Mouse (Mus musculus) heart, embryonic 16.5 days (tissue): ENCODE data around the gene Slc2a4. TPM values are rescaled to one million over a fixed set of nuclear protein-coding genes. Genes with fewer than 3 reads are reported as not detected.

Experiments
- ATAC-seq: fragments of 200-750 bp; cut with Nextera tagmentation; replicated peaks from 2 replicates; pipeline ENCODE4 v1.8.0; 2017; ENCODE audit warnings: moderate number of reproducible peaks; ENCODE audit not compliant: insufficient read depth, low FRiP score; ENCODE audit errors: extremely low read depth
- H3K27ac ChIP-seq: fragments of 300-500 bp; sonication (generic); 2 replicates; pipeline ENCODE4 v1.5.1; 2014; ENCODE audit warnings: mild to moderate bottlenecking, low read length, control low read depth, moderate library complexity
- H3K27me3 ChIP-seq: fragments of 300-500 bp; sonication (generic); 2 replicates; pipeline ENCODE4 v1.6.1; 2014; ENCODE audit warnings: low read length, mixed read lengths; ENCODE audit not compliant: control insufficient read depth, insufficient read depth
- H3K36me3 ChIP-seq: fragments of 300-500 bp; sonication (generic); 2 replicates; pipeline ENCODE4 v1.6.1; 2014; ENCODE audit not compliant: control insufficient read depth, insufficient read depth
- H3K4me1 ChIP-seq: fragments of 300-500 bp; sonication (generic); 2 replicates; pipeline ENCODE4 v1.6.1; 2014; ENCODE audit warnings: low read length, mixed read lengths; ENCODE audit not compliant: control insufficient read depth, insufficient read depth
- H3K4me2 ChIP-seq: fragments of 300-500 bp; sonication (generic); 2 replicates; pipeline ENCODE4 v1.6.1; 2014; ENCODE audit warnings: low read depth, mild to moderate bottlenecking, control low read depth, low read length
- H3K4me3 ChIP-seq: fragments of 300-500 bp; sonication (generic); 2 replicates; pipeline ENCODE4 v1.5.1; 2014; ENCODE audit warnings: mild to moderate bottlenecking, control low read depth, low read length
- H3K9ac ChIP-seq: fragments of 300-500 bp; sonication (generic); 2 replicates; pipeline ENCODE4 v1.6.1; 2014; ENCODE audit warnings: low read length, control low read depth
- H3K9me3 ChIP-seq: fragments of 300-500 bp; sonication (generic); replicated peaks from 2 replicates; pipeline ENCODE4 v1.6.1; 2016; ENCODE audit warnings: low read length; ENCODE audit not compliant: control insufficient read depth
- WGBS: fragments of 180-500 bp; shearing (Covaris S2); extraction: QIAGEN DNeasy Blood & Tissue Kit; methylation state at CpG from one replicate; pipeline ENCODE4 v1.1.7; 2014; 5-methylcytosine and 5-hydroxymethylcytosine counted together
- polyA plus RNA-seq: library from polyadenylated mRNA; unstranded; fragments of >200 nt; fragmentation: Nextera tagmentation; extraction: Ambion mirVana; gene quantifications from 2 replicates; pipeline ENCODE4 v1.2.1, GENCODE M21; 2015

The Slc2a4 gene
- polyA plus RNA-seq, 1 experiment from 2014 or later, result 58.4 TPM

GRCm38 (mm10) chr11:69938401-69938979 is 9.5 kb downstream of the Slc2a4 start:
- ATAC-seq, result no peak
- Histone ChIP-seq H3K27me3 (0 out of 2 replicates have a peak, but pooled peaks cover 6% of the 10 kb centered on the region), H3K4me2 (no peak overlapping the region), H3K36me3 (peaks cover 3% of the 10 kb centered on the region; the same call in 1 of the 2 replicates), H3K4me3 (no peak overlapping the region), H3K4me1 (peaks cover 33% of the 10 kb centered on the region), H3K9ac (no peak overlapping the region), H3K27ac (no peak overlapping the region; the same call in 1 of the 2 replicates), H3K9me3 (no peaks in the 10 kb centered on the region)
- 41% methylated on average over 9 of the region's 9 CpGs for WGBS

GRCm38 (mm10) chr11:69937834-69938233 is 10.2 kb downstream of the Slc2a4 start:
- H3K27ac ChIP-seq, result peak overlapping the region; percentile 60

GRCm38 (mm10) chr11:69937385-69937784 is 10.6 kb downstream of the Slc2a4 start:
- WGBS, result 33% methylated on average over 4 of the region's 4 CpGs
- Histone ChIP-seq H3K9ac (peak overlapping the region; percentile 66), H3K27ac (peak overlapping the region; percentile 60), H3K4me1 (peaks cover 33% of the 10 kb centered on the region), H3K9me3 (no peaks in the 10 kb centered on the region), H3K4me3 (no peak overlapping the region; the same call in 1 of the 2 replicates), H3K27me3 (0 out of 2 replicates have a peak, but pooled peaks cover 6% of the 10 kb centered on the region), H3K4me2 (peak overlapping the region; percentile 100), H3K36me3 (no peaks in the 10 kb centered on the region)
- ATAC-seq, result no peak

More at GRCm38 (mm10) chr11:69937834-69938233, 10.2 kb downstream of the Slc2a4 start:
- no peak overlapping the region for H3K4me3 ChIP-seq
- peak overlapping the region; percentile 100; the same call in 1 of the 2 replicates for H3K4me2 ChIP-seq
- ATAC-seq, result no peak
- peaks cover 3% of the 10 kb centered on the region; the same call in 1 of the 2 replicates for H3K36me3 ChIP-seq
- H3K27me3 ChIP-seq, result 0 out of 2 replicates have a peak, but pooled peaks cover 6% of the 10 kb centered on the region
- no peaks in the 10 kb centered on the region for H3K9me3 ChIP-seq
- H3K9ac ChIP-seq, result peak overlapping the region; percentile 66
- 62% methylated on average over 5 of the region's 5 CpGs for WGBS
- peaks cover 33% of the 10 kb centered on the region for H3K4me1 ChIP-seq

- Histone ChIP-seq H3K27ac (peak overlapping the region; percentile 60), H3K9me3 (no peaks in the 10 kb centered on the region), H3K4me1 (peaks cover 33% of the 10 kb centered on the region), H3K4me2 (peak overlapping the region; percentile 100), H3K4me3 (peak overlapping the region; percentile 65), H3K36me3 (no peaks in the 10 kb centered on the region), H3K27me3 (0 out of 2 replicates have a peak, but pooled peaks cover 6% of the 10 kb centered on the region), H3K9ac (peak overlapping the region; percentile 66)
- ATAC-seq, result no peak
- WGBS, result 34% methylated on average over 9 of the region's 9 CpGs
Observed at GRCm38 (mm10) chr11:69936714-69937347, 11.2 kb downstream of the Slc2a4 start.

- no peak; the same call in 1 of the 2 replicates for ATAC-seq
- WGBS, result 3% methylated on average over 27 of the region's 30 CpGs
- H3K36me3 ChIP-seq, result no peaks in the 10 kb centered on the region
- H3K9ac ChIP-seq, result peak overlapping the region; percentile 66
- no peaks in the 10 kb centered on the region for H3K9me3 ChIP-seq
- peak overlapping the region; percentile 35; the same call in 1 of the 2 replicates for H3K27ac ChIP-seq
- peaks cover 33% of the 10 kb centered on the region for H3K4me1 ChIP-seq
- peak overlapping the region; percentile 65 for H3K4me3 ChIP-seq
- H3K27me3 ChIP-seq, result 0 out of 2 replicates have a peak, but pooled peaks cover 6% of the 10 kb centered on the region
- peak overlapping the region; percentile 100 for H3K4me2 ChIP-seq
Observed at GRCm38 (mm10) chr11:69936156-69936555, 11.8 kb downstream of the Slc2a4 start.

- Histone ChIP-seq H3K4me3 (peak within 1 kb of the TSS; percentile 65), H3K27ac (peak within 1 kb of the TSS; percentile 60), H3K36me3 (no peaks in the 10 kb centered on the region), H3K9me3 (no peaks in the 10 kb centered on the region), H3K4me2 (peak within 1 kb of the TSS; percentile 100), H3K9ac (peak within 1 kb of the TSS; percentile 66), H3K4me1 (peaks cover 33% of the 10 kb centered on the region), H3K27me3 (0 out of 2 replicates have a peak, but pooled peaks cover 6% of the 10 kb centered on the region)
- WGBS, result 2% methylated on average over 57 of the region's 62 CpGs
- ATAC-seq, result peak; percentile 83
Observed at GRCm38 (mm10) chr11:69935137-69935879, 12.7 kb downstream of the Slc2a4 start, which contains the start of gene Ybx2. Ybx2 (plus strand) TSS chr11:69935796.

GRCm38 (mm10) chr11:69934681-69935080 is 13.3 kb downstream of the Slc2a4 start:
- peak overlapping the region; percentile 64 for H3K4me2 ChIP-seq
- H3K9ac ChIP-seq, result no peak overlapping the region
- H3K4me1 ChIP-seq, result peaks cover 33% of the 10 kb centered on the region
- no peak overlapping the region for H3K27ac ChIP-seq
- 0 out of 2 replicates have a peak, but pooled peaks cover 6% of the 10 kb centered on the region for H3K27me3 ChIP-seq
- WGBS, result 16% methylated on average over 6 of the region's 6 CpGs
- no peaks in the 10 kb centered on the region for H3K9me3 ChIP-seq
- ATAC-seq, result no peak
- no peak overlapping the region for H3K4me3 ChIP-seq
- H3K36me3 ChIP-seq, result no peaks in the 10 kb centered on the region

- H3K9ac ChIP-seq, result no peak overlapping the region
- H3K4me3 ChIP-seq, result peak overlapping the region; percentile 38
- no peak overlapping the region for H3K27ac ChIP-seq
- peak; percentile 57 for ATAC-seq
- WGBS, result under 1% methylated on average over 18 of the region's 18 CpGs
- H3K4me1 ChIP-seq, result peaks cover 33% of the 10 kb centered on the region
- no peaks in the 10 kb centered on the region for H3K36me3 ChIP-seq
- 0 out of 2 replicates have a peak, but pooled peaks cover 6% of the 10 kb centered on the region for H3K27me3 ChIP-seq
- no peaks in the 10 kb centered on the region for H3K9me3 ChIP-seq
- peak overlapping the region; percentile 64 for H3K4me2 ChIP-seq
Observed at GRCm38 (mm10) chr11:69934169-69934568, 13.8 kb downstream of the Slc2a4 start.
